Mouse (Mus musculus) limb, embryonic 14.5 days (tissue): Measurements from ENCODE around the gene Rpl38. TPM values are rescaled to one million over a fixed set of nuclear protein-coding genes. Genes with fewer than 3 reads are reported as not detected.

Experiments
- ATAC-seq: fragments of 200-750 bp; cut with Nextera tagmentation; 2 replicates; pipeline ENCODE4 v1.8.0; 2017; ENCODE audit warnings: low read depth, moderate number of reproducible peaks, moderate TSS enrichment; ENCODE audit not compliant: low FRiP score
- DNase-seq: peaks from one replicate; pipeline ENCODE4 v3.0.0-alpha.2; 2015; ENCODE audit warnings: low spot score
- H3K27ac ChIP-seq: fragments of 300-500 bp; sonication (generic); replicated peaks from 2 replicates; pipeline ENCODE4 v1.5.1; 2014; ENCODE audit warnings: low read depth, mild to moderate bottlenecking, low read length, moderate library complexity, mixed read lengths
- H3K27me3 ChIP-seq: fragments of 300-500 bp; sonication (generic); 2 replicates; pipeline ENCODE4 v1.6.1; 2014; ENCODE audit warnings: low read length, mixed read lengths; ENCODE audit not compliant: control insufficient read depth, insufficient read depth
- H3K36me3 ChIP-seq: fragments of 300-500 bp; sonication (generic); 2 replicates; pipeline ENCODE4 v1.6.1; 2014; ENCODE audit warnings: mild to moderate bottlenecking, low read length, moderate library complexity, mixed read lengths; ENCODE audit not compliant: control insufficient read depth, insufficient read depth
- H3K4me1 ChIP-seq: fragments of 300-500 bp; sonication (generic); 2 replicates; pipeline ENCODE4 v1.6.1; 2014; ENCODE audit warnings: antibody characterized with exemption, low read length, mixed read lengths; ENCODE audit not compliant: control insufficient read depth, insufficient read depth
- H3K4me2 ChIP-seq: fragments of 300-500 bp; sonication (generic); replicated peaks from 2 replicates; pipeline ENCODE4 v1.6.1; 2014; ENCODE audit warnings: low read depth, mild to moderate bottlenecking, low read length, moderate library complexity; ENCODE audit not compliant: severe bottlenecking
- H3K4me3 ChIP-seq: fragments of 300-500 bp; sonication (generic); replicated peaks from 2 replicates; pipeline ENCODE4 v1.5.1; 2014; ENCODE audit warnings: low read length
- H3K9ac ChIP-seq: fragments of 300-500 bp; sonication (generic); 2 replicates; pipeline ENCODE4 v1.6.1; 2014; ENCODE audit warnings: mild to moderate bottlenecking, low read depth, low read length, moderate library complexity; ENCODE audit not compliant: severe bottlenecking
- H3K9me3 ChIP-seq: fragments of 300-500 bp; sonication (generic); 2 replicates; pipeline ENCODE4 v1.6.1; 2016; ENCODE audit warnings: low read length; ENCODE audit not compliant: control insufficient read depth
- POLR2A ChIP-seq: fragments of 200-500 bp; IDR thresholded peaks from 2 replicates; pipeline ENCODE4 v1.8.0; 2012; ENCODE audit warnings: inconsistent platforms, mild to moderate bottlenecking, moderate library complexity, borderline replicate concordance; ENCODE audit not compliant: insufficient read depth, insufficient read length; ENCODE audit errors: extremely low read depth
- WGBS: fragments of 180-500 bp; shearing (Covaris S2); extraction: QIAGEN DNeasy Blood & Tissue Kit; methylation state at CpG from one replicate; pipeline ENCODE4 v1.1.7; 2014; 5-methylcytosine and 5-hydroxymethylcytosine counted together
- polyA plus RNA-seq, 2 experiments: library from polyadenylated mRNA; depleted of rRNA in 1 of 2; stranded (reverse) in 1 of 2; unstranded in 1 of 2; fragments of >200 nt; fragmentation: Nextera tagmentation in 1 of 2; extraction: Ambion mirVana in 1 of 2; gene quantifications; 2 replicates each; pipeline versions ENCODE4 v1.2.1 to v1.2.3; 2012 to 2014

Rpl38 gene
- 1,565 and 2,419 TPM in 2 replicates for polyA plus RNA-seq (2012; rRNA removed)
- polyA plus RNA-seq (2014; fragmentation: Nextera tagmentation; extraction: Ambion mirVana) = 1,011 and 1,139 TPM in 2 replicates

DNA sequence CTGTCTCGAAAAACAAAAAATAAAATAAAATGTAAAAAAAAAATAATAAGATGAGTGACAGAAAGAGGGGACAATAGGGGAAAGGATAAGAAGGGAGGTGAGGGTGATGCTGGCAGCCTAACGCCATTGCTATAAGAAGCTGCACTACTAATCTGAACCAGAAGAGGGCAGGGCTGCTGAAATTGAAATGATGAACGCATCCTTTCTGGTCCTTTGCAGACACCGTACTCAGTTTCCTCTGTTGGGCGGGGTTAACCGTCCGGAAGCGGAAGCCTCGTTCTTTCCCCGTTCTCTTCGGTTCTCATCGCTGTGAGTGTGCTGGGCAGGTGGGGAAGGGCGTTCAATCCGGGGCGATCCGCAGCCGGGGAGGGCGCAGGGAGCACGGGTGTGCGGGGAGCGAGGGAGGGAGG, at the start of gene Rpl38:
Gene Rpl38, plus strand, starts transcription at position 224 of the 410 bp plus-strand sequence.
- no peaks in the 10 kb centered on the region for H3K27me3 ChIP-seq
- peak within 1 kb of the TSS; percentile 90 for H3K27ac ChIP-seq
- H3K4me2 ChIP-seq = peak within 1 kb of the TSS; percentile 82
- H3K36me3 ChIP-seq = peaks cover 32% of the 10 kb centered on the region
- peak; percentile 91; the same call in 1 of the 2 replicates for TF ChIP-seq POLR2A
- H3K9ac ChIP-seq = peak within 1 kb of the TSS; percentile 90
- under 1% methylated on average over 17 of the region's 21 CpGs for WGBS
- H3K4me1 ChIP-seq = peaks cover 11% of the 10 kb centered on the region
- H3K9me3 ChIP-seq = no peaks in the 10 kb centered on the region
- peak within 1 kb of the TSS; percentile 72 for H3K4me3 ChIP-seq
- ATAC-seq (peak; percentile 88), DNase-seq (peak; percentile 98)

DNA sequence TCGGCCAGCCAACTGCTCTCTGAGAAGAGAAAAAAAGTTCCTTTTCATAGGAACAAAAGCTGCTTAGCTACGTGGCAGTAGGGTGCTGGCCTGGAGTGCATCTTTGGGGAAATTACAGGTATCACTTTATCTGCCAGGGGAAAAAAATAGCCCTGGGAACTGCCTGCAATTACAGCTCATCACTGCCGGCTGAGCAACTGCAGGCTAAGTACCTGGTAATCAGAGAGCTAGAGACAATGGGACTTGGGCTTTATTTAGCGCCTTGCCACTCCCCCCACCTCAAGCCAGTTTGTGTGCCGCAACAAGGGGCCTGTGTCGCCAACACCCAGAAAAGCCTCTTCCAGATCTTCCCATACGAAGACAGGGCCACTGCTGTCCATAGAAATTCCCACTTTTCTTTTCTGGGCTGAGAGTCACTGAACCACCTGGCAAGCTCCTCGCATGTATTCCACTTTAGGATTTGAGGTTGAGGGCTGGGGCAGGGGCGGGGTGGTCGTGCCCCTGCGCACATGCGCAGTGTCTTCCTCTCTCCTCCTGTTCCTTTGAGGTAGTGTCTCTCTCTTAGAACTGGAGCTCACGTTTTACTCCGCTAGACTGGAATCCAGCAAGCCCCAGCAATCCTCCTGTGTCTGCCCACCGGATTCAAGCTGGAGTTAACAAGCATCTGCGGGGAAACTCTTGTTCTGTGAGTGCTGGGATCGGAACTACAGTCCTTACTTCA, 49.5 kb upstream of the Rpl38 start:
- ATAC-seq (no peak), DNase-seq (no peak)
- no peak overlapping the region for H3K4me3 ChIP-seq
- no peaks in the 10 kb centered on the region for H3K9me3 ChIP-seq
- H3K27me3 ChIP-seq = no peaks in the 10 kb centered on the region
- no peaks in the 10 kb centered on the region for H3K4me1 ChIP-seq
- H3K27ac ChIP-seq = no peak overlapping the region
- 50% methylated on average over 17 of the region's 17 CpGs for WGBS
- H3K4me2 ChIP-seq = no peak overlapping the region
- TF ChIP-seq POLR2A = no peak
- no peaks in the 10 kb centered on the region for H3K36me3 ChIP-seq
- H3K9ac ChIP-seq = no peak overlapping the region

DNA sequence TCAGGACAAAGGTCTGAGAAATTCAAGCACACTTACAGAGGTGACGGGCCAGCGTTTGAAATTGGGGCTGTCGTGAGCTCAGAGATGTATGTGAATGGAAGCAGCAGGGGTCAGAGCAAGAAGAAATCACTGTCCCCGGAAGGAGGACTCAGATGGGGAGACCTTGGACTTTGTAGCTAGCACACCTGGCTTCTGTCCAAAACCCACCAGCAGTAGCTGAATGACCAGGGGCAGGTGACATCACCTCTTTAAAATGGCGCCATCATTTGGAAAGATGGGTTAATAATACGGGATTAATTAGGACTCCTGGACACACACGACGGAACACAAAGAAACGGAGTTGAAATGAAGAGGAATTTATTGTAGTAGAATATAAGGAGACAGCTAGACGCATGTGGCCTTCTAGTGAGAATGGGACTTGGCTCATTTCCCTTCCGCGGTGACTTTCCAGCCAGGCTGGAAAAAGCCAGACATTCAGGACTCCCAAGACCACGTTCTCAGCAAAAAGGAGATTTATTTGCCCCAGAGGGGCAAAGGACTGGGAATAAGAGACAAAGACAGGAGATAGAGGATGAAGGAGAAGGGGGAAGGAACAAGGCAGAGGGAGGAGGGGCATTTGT, 42.1 kb upstream of the Rpl38 start:
- Histone ChIP-seq H3K4me3 (no peak overlapping the region), H3K36me3 (no peaks in the 10 kb centered on the region), H3K9ac (no peak overlapping the region), H3K4me2 (no peak overlapping the region), H3K27me3 (no peaks in the 10 kb centered on the region), H3K27ac (no peak overlapping the region), H3K9me3 (no peaks in the 10 kb centered on the region), H3K4me1 (no peaks in the 10 kb centered on the region)
- no peak for TF ChIP-seq POLR2A
- DNase-seq (peak; percentile 31), ATAC-seq (no peak)
- WGBS = 66% methylated on average over 13 of the region's 13 CpGs

DNA sequence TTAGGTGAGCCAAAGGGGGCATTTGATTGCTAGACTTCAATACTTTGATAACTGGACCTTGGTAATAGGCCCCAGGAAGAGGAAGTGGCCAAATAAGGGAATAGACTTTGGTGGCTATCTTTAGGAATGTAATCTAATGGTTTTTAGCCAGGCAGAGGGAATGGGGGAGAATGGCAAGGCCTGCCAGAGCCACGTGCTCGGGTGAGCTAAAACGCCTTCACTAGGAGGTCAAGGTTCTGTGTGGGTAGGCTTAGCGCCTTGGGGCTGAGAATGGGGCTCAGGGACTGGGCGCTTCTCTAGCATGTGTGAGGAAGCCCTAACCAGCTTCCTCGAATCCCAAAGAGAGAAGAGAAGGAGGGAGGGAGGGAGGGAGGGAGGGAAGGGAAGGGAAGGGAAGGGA, 41.3 kb upstream of the Rpl38 start:
- H3K4me1 ChIP-seq = no peaks in the 10 kb centered on the region
- DNase-seq (no peak), ATAC-seq (no peak)
- H3K9ac ChIP-seq = no peak overlapping the region
- WGBS = 80% methylated on average over 6 of the region's 6 CpGs
- no peak overlapping the region for H3K4me3 ChIP-seq
- H3K4me2 ChIP-seq = no peak overlapping the region
- H3K9me3 ChIP-seq = no peaks in the 10 kb centered on the region
- TF ChIP-seq POLR2A = no peak
- no peaks in the 10 kb centered on the region for H3K36me3 ChIP-seq
- H3K27ac ChIP-seq = no peak overlapping the region
- no peaks in the 10 kb centered on the region for H3K27me3 ChIP-seq

DNA sequence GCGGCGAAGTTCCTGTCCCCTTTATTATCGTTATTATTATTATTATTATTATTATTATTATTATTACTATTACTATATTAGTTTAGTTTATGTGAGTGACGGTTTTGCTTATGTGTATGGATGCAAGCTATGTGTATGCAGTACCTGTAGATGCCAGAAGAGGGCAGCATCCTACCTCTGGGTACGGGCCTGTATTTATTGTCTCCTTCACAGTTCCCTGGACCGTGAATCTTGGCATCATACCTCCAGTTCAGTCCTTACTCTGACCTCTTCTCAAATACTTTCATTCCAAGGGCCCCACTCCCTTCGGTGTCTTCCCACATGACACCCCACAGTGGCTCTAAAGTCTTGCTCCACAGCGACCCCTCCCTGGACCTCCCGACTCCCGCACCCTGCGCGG, 40.3 kb upstream of the Rpl38 start:
- WGBS = 63% methylated on average over 12 of the region's 12 CpGs
- no peak overlapping the region for H3K4me3 ChIP-seq
- no peaks in the 10 kb centered on the region for H3K9me3 ChIP-seq
- DNase-seq (no peak), ATAC-seq (no peak)
- H3K27ac ChIP-seq = no peak overlapping the region
- H3K4me2 ChIP-seq = no peak overlapping the region
- H3K27me3 ChIP-seq = no peaks in the 10 kb centered on the region
- no peak overlapping the region for H3K9ac ChIP-seq
- H3K36me3 ChIP-seq = no peaks in the 10 kb centered on the region
- no peaks in the 10 kb centered on the region for H3K4me1 ChIP-seq
- no peak for TF ChIP-seq POLR2A
